Mouse (Mus musculus) monocyte, adult 5-6 weeks (primary cell): Measurements from ENCODE around the gene Blzf1. TPM values are rescaled to one million over a fixed set of nuclear protein-coding genes. Genes with fewer than 3 reads are reported as not detected.

Experiments
- ATAC-seq: fragments of 153-309, 156-312 bp; replicated peaks from 2 replicates; pipeline ENCODE4 v1.8.0; 2017; ENCODE audit warnings: mild to moderate bottlenecking; ENCODE audit not compliant: low TSS enrichment, insufficient number of reproducible peaks, severe bottlenecking, poor library complexity, low FRiP score
- total RNA-seq: library from RNA; stranded (forward); fragments of 200-1000, 200-491, 200-594 nt; gene quantifications from 3 replicates; pipeline ENCODE4 v1.2.3, GENCODE M21; 2017

Blzf1 gene
- total RNA-seq, 1 experiment from 2014 or later = 22.8 TPM

DNA sequence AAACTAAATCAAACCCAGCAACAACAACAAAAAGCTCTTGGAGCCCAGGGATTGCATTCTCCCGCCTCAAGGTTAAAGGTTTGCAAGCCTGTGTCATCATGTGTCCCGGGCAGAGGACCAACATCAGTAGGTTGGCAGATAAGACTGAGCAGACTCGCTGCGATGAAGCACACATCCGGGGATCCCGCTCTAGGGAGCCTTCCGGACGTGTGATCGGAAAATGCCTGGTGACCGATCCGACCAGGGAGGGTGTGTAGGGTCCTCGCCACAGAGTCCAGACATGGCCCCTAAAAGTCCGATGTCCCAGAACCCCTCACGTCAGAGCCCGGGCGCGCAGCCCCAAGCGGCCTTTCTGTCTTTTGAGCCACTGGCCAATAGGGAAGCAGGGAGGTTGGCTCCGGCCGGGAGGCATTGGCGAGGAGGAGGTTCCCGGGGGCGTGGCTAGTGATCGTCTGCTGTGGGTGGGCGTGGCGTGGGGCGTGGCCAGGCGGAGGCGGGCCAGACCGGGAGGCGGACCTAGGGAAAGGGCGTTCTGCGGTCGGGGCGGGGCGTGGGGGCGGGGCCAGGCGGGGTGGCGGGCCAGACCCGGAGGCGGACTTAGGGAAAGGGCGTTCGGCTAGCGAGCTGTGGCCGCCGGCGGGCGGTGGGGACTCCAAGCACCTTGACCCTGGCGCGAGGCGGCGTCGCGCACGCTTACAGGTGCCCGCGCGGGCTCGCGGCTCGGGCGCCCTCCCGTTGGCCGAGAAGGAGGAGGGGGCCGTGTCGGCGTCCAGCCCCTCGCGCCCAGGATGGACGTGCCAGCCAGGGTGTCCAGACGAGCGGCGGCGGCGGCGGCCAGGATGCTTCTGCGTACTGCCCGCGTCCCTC lies 58.6 kb downstream of the Blzf1 start, which contains the start of gene Slc19a2:
TSS of gene Slc19a2 (plus strand) at position 582 of the 867 bp plus-strand sequence.
- peak; percentile 94 for ATAC-seq

DNA sequence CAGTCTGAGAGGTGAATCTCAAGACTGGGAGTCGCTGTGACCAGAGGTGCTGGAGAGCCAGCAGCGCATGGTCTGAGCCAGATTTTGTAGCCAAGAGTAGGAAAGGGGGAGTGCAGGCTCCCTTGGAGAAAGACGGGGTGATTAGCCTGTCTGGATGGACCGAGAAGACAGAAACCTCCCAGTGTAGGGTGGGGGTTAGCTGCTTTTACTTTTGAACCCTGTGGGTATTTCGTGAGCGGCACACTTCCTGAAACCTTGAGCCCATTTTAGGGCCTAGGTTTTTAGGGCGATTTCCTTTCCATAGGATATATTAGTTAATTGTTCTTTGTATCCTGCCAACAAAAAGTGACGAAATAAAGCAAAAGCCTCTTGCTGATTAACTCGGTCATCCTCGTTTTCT lies 59.3 kb downstream of the Blzf1 start:
- no peak for ATAC-seq

- no peak for ATAC-seq
These were observed 59.8 kb downstream of the Blzf1 start for GRCm38 (mm10) chr1:164247442-164247841.

DNA sequence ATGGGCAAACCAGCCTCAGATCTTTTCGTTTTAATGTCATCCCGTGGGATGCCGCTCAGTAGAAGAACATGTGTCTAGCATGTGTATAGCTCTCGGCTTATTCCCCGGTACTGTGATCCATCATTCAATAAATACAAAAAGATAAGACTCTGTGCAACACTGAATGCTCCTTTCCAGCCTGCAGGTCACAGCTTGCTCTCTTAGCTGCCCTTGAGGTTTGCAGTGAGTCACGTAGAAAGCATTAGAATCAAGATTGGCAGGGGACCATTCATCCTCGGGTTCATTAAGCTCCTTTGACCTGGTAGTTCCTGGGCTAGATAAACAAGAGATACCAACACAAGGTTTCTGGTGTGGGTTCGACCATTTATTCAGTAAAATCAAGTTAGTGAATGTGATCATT lies 64.5 kb downstream of the Blzf1 start:
- ATAC-seq = no peak

DNA sequence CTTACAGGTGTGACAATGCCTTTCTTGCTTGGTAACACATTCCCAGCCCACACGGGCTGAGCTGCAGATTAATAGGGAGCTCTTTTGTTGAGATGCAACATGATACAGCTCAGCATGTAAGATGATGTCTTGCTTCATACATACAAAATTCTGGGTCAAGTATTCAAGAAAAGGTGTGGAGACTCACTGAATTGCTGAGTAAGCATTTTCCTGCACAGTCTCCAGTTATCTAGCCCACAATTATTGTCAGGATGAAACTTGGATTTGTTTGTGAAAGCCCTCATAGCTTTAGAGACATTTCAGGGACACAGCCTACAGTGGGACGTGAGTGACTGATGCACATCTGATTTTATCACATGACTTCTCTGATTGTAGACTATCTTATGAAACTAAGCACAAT lies 65.8 kb downstream of the Blzf1 start:
- ATAC-seq = no peak

Other genes with a start within 250 kb of the Blzf1 start
- gene Sell, start 245.5 kb downstream of the Blzf1 start, total RNA-seq = 238 to 507 TPM (median 268 TPM) in 3 replicates
- gene Selp, start 192.2 kb downstream of the Blzf1 start, total RNA-seq = 1.6 to 3.5 TPM (median 1.7 TPM) in 3 replicates
- gene F5, start 155.7 kb downstream of the Blzf1 start, total RNA-seq = 18.5 to 33.3 TPM (median 29.6 TPM) in 3 replicates
- gene Slc19a2, start 58.4 kb downstream of the Blzf1 start, total RNA-seq = 4.5 to 5.2 TPM (median 4.5 TPM) in 3 replicates
- gene Ccdc181, start 31.9 kb downstream of the Blzf1 start, total RNA-seq = 10.4 to 14.3 TPM (median 13.2 TPM) in 3 replicates
- gene Nme7, start 3.4 kb downstream of the Blzf1 start, total RNA-seq = 11.7 to 25.7 TPM (median 13.8 TPM) in 3 replicates
- 47.2 to 111 TPM (median 70.4 TPM) in 3 replicates for gene Atp1b1, start 150.9 kb upstream of the Blzf1 start, total RNA-seq